Mouse (Mus musculus) retina, embryonic 14.5 days (tissue): ENCODE measurements around the gene Adgrg7.

ENCODE experiments used
- DNase-seq: peaks from one replicate; pipeline ENCODE4 v3.0.0-alpha.2; 2015; ENCODE audit warnings: low spot score

The Adgrg7 gene

GRCm38 (mm10) chr16:56710071-56710470 is 85.6 kb downstream of the Adgrg7 start:
- no peak for DNase-seq

DNA sequence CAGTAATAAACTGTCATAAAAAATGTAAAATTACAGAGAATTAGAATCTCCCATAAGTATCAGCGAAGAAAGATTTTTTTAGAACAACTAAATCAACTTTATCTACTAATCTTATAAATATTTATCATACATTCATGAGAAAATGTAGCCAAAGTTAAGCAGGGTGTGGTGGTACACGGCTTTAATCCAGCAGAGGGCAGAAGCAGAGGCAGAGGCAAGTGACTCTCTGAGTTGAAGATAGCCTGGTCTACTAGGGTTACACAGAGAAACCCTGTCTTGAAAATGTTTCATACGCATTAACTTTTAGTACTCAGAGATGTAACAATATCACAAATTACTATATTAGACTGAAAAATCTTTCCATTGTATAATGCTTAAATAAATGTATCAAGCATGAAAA is 89.9 kb downstream of the Adgrg7 start:
- DNase-seq, result no peak

- no peak for DNase-seq
Measured at GRCm38 (mm10) chr16:56700898-56701297, 94.8 kb downstream of the Adgrg7 start.

GRCm38 (mm10) chr16:56696448-56696847 is 99.2 kb downstream of the Adgrg7 start:
- DNase-seq, result no peak

- DNase-seq, result no peak
Measured at GRCm38 (mm10) chr16:56690715-56691114, 104.9 kb downstream of the Adgrg7 start.

DNA sequence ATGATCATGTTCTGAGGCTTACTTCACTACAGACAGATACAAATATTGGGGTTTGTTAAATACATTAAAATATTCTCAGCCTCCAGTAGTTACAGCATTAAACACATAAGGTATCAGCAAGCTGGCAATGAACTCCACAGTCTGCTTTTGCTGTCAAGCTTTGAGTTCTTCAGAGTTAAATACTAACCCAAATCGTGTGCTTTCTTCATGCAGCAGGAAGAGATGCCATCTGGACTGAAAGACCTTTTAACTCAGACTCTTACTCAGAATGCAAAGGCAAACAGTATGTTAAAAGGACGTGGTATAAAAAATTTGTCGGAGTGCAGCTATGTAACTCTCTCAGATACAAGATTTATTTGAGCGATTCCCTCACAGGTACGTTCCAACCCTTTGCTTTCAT is 108.9 kb downstream of the Adgrg7 start:
- DNase-seq, result no peak

- peak; percentile 44 for DNase-seq
Measured at GRCm38 (mm10) chr16:56681010-56681645, 114.5 kb downstream of the Adgrg7 start.

GRCm38 (mm10) chr16:56677146-56677545 is 118.5 kb downstream of the Adgrg7 start:
- peak; percentile 52 for DNase-seq
